Mouse (Mus musculus) erythroblast, embryonic 14.5 days (primary cell): Measurements from ENCODE around the gene Hpf1. TPM values are rescaled to one million over a fixed set of nuclear protein-coding genes. Genes with fewer than 3 reads are reported as not detected.

Experiments used
- H3K27me3 ChIP-seq: 2 replicates; pipeline ENCODE4 v1.6.1; 2012; ENCODE audit warnings: inconsistent platforms; ENCODE audit not compliant: control insufficient read depth
- H3K36me3 ChIP-seq: 2 replicates; pipeline ENCODE4 v1.6.1; 2012; ENCODE audit warnings: mild to moderate bottlenecking, inconsistent platforms; ENCODE audit not compliant: control insufficient read depth
- H3K4me1 ChIP-seq: 2 replicates; pipeline ENCODE4 v1.6.1; 2012; ENCODE audit warnings: inconsistent platforms; ENCODE audit not compliant: control insufficient read depth
- H3K4me3 ChIP-seq: replicated peaks from 2 replicates; pipeline ENCODE3; 2012; ENCODE audit warnings: moderate library complexity, mild to moderate bottlenecking, inconsistent platforms
- H3K9me3 ChIP-seq: 2 replicates; pipeline ENCODE4 v1.6.1; 2012; ENCODE audit warnings: low read length, inconsistent platforms, mixed read lengths; ENCODE audit not compliant: control insufficient read depth
- GATA1 ChIP-seq: IDR thresholded peaks from 2 replicates; pipeline ENCODE4 v1.6.1; 2012; ENCODE audit warnings: low read length, inconsistent platforms, mixed read lengths
- TAL1 ChIP-seq: IDR thresholded peaks from 3 replicates; pipeline ENCODE4 v1.6.1; 2012; ENCODE audit warnings: low read length, inconsistent platforms, mixed read lengths
- polyA plus RNA-seq: library from polyadenylated mRNA; stranded (reverse); fragments of >175 nt; gene quantifications from 2 replicates; pipeline ENCODE4 v1.2.3, GENCODE M21; 2012

Gene Hpf1
- polyA plus RNA-seq, 1 experiment, result 1.7 TPM

GRCm38 (mm10) chr8:60867468-60868115, 22.6 kb upstream of the Hpf1 start:
- no peaks in the 10 kb centered on the region for H3K36me3 ChIP-seq
- H3K9me3 ChIP-seq, result no peaks in the 10 kb centered on the region
- no peak for TF ChIP-seq TAL1
- TF ChIP-seq GATA1, result no peak
- no peak overlapping the region for H3K4me3 ChIP-seq
- peaks cover 14% of the 10 kb centered on the region for H3K27me3 ChIP-seq
- peaks cover 2% of the 10 kb centered on the region for H3K4me1 ChIP-seq

- Histone ChIP-seq H3K4me1 (peaks cover 2% of the 10 kb centered on the region), H3K4me3 (no peak overlapping the region), H3K27me3 (peaks cover 16% of the 10 kb centered on the region), H3K9me3 (no peaks in the 10 kb centered on the region), H3K36me3 (no peaks in the 10 kb centered on the region)
- TF ChIP-seq GATA1 (no peak), TAL1 (no peak)
These were observed 21.8 kb upstream of the Hpf1 start for GRCm38 (mm10) chr8:60868236-60868965.

- peaks cover 2% of the 10 kb centered on the region for H3K4me1 ChIP-seq
- H3K4me3 ChIP-seq, result no peak overlapping the region
- H3K36me3 ChIP-seq, result no peaks in the 10 kb centered on the region
- H3K27me3 ChIP-seq, result peaks cover 19% of the 10 kb centered on the region
- TF ChIP-seq TAL1 (no peak), GATA1 (no peak)
- no peaks in the 10 kb centered on the region for H3K9me3 ChIP-seq
These were observed 20.5 kb upstream of the Hpf1 start for GRCm38 (mm10) chr8:60869761-60870160.

DNA sequence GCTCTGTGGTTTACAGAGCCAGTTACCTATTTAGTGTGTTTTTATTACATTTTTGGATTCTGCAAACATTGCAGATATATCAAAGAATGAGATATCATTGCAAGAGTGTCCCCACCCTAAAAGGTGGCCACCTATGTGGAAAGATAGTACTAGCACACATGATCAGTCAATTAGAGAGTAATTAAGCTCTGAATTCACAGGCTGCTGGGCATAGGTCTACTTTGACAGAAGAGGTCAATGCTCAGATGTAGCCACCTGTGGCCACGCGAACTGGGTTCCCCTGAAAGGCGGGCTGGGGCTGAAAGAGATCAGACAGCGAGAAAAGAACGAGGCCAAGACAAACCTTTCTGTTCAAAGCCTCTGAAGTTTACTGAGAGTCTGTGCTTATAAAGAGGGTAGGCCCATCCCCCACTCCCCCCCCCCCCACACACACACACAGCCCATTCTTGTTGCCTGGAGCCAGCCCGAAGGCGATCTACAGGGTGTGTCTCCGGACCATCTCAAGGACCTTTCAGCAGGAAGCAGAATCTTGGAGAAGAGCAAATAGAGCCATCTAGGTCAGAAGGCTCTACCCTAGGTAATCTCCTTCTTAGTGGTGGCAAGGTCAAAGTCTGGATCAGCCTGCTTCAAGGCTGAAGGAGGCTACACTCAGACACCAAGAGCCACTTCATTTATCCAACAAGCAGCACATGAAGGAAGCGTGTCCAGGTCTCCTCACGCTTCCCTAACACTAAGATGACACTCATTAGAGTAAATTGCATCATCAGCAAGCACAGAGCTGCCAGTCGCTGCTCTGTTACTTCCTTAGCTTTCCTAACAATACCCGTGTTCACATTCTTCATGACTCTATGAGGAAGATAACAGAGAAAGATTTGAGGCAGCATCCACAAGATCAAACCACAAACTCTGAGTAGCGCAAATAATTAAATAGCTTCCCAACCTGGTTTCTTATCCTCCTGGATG, 19.7 kb upstream of the Hpf1 start:
- Histone ChIP-seq H3K36me3 (no peaks in the 10 kb centered on the region), H3K4me3 (no peak overlapping the region), H3K9me3 (no peaks in the 10 kb centered on the region), H3K27me3 (peaks cover 19% of the 10 kb centered on the region), H3K4me1 (peaks cover 2% of the 10 kb centered on the region)
- TF ChIP-seq TAL1, result no peak
- TF ChIP-seq GATA1, result no peak

DNA sequence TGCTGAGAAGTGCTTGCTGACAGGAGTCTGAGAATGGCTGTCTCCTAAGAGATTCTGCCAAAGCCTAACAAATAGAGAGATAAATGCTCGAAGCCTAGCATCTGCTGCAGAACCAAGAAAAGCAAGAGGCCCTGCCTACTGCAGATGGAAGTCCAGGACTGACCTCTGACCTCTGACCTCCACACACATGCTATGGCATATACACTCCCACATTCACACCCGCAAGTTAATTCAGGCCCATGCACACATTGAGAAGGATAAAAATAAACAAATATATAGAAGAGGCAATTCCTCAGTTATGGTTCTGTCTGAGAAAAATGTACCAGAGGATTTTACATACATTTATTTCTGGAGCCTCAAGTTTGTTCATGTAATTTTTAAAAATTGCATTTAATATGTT, 11.6 kb upstream of the Hpf1 start:
- TF ChIP-seq GATA1, result no peak
- Histone ChIP-seq H3K9me3 (no peaks in the 10 kb centered on the region), H3K36me3 (no peaks in the 10 kb centered on the region), H3K4me1 (peaks cover 8% of the 10 kb centered on the region), H3K27me3 (peaks cover 10% of the 10 kb centered on the region), H3K4me3 (no peak overlapping the region)

GRCm38 (mm10) chr8:60883419-60884137, 6.6 kb upstream of the Hpf1 start:
- no peak for TF ChIP-seq TAL1
- no peak for TF ChIP-seq GATA1
- no peaks in the 10 kb centered on the region for H3K36me3 ChIP-seq
- H3K4me1 ChIP-seq, result peaks cover 3% of the 10 kb centered on the region
- H3K9me3 ChIP-seq, result no peaks in the 10 kb centered on the region
- H3K4me3 ChIP-seq, result no peak overlapping the region
- H3K27me3 ChIP-seq, result no peaks in the 10 kb centered on the region

GRCm38 (mm10) chr8:60886736-60887135, 3.5 kb upstream of the Hpf1 start:
- TF ChIP-seq GATA1 (no peak), TAL1 (no peak)
- no peak overlapping the region for H3K4me3 ChIP-seq
- peaks cover under 1% of the 10 kb centered on the region; the same call in 1 of the 2 replicates for H3K9me3 ChIP-seq
- peaks cover 6% of the 10 kb centered on the region for H3K36me3 ChIP-seq
- no peaks in the 10 kb centered on the region for H3K27me3 ChIP-seq
- H3K4me1 ChIP-seq, result peaks cover 20% of the 10 kb centered on the region

DNA sequence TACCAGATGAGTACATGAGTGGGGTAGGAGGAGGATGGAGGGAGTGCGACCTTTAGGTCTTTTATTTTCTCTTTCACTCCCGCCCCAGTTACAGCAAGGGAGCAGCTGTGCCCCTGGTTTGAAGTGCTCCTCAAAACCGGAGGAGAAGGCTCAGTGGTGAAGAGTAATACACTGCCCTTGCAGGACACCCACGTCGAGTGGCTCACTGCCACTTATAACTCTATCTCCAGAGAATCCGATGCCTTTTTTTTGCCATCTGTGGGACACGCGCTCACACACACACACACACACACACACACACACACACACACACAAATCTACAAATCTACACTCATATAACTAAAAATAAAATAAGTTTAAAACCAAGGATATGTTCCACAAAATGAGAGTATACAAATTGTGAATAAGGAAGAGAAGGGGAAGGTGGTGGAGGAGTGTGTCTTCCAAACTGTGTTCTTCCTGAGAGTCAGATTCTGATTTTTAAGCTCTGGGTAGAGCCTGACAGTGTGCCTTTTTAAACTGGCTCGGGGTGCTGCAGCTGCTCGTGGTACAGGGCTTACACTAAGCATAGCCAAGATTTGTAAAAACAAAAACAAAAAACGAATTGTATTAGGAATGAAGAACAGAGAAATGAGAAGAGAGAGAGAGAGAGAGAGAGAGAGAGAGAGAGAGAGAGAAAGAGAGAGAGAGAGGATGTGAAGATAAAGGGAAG, 931 bp upstream of the Hpf1 start:
- H3K27me3 ChIP-seq, result no peaks in the 10 kb centered on the region
- peaks cover 42% of the 10 kb centered on the region for H3K4me1 ChIP-seq
- H3K4me3 ChIP-seq, result peak overlapping the region; percentile 88
- peaks cover 5% of the 10 kb centered on the region; the same call in 1 of the 2 replicates for H3K9me3 ChIP-seq
- H3K36me3 ChIP-seq, result peaks cover 31% of the 10 kb centered on the region
- no peak for TF ChIP-seq TAL1
- TF ChIP-seq GATA1, result no peak
